Mouse (Mus musculus): ENCODE data around the gene Dap. TPM values are rescaled to one million over a fixed set of nuclear protein-coding genes. Genes with fewer than 3 reads are reported as not detected.

The Dap gene
- polyA plus RNA-seq (2012; ENCODE audit: insufficient read depth, insufficient read length, low replicate concordance, missing spikeins), result not detected in 2 replicates

DNA sequence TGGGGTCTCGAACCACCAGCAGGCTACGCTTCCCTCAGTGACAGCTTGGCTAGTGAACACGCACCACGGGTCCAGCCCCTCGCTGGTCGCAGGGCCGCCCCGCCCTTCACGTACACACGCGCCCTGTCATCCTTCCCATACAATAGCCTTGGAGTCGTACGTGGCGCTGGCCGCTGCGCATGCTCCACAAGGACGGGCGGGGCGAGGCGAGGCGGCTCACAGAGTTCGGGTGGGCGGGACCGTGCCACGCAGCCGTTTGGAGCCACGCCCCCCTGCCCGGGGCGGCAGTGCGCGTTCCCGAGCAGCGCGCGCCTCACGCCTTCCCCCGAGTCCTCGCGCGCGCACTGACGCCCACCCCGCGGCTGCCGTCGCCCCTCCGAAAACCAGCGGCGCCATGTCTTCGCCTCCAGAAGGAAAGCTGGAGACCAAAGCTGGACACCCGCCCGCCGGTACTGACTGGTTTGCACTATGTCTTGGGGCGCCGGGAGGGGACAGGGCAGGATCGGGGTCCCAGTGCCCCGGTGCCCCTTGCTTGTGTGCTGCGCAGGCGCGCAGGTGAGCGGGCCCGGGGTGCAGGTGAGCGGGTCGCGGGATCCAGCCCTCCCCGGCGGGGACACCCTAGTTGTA lies at the start of gene Dap:
Dap (plus strand) TSS at position 180 of the 627 bp plus-strand sequence.
- peak; percentile 47 for TF ChIP-seq POLR2A (IDR thresholded peaks at IDR 0.05; ENCODE audit: insufficient read depth, low read depth, low read length)
- TF ChIP-seq CTCF (IDR thresholded peaks at IDR 0.05; ENCODE audit: insufficient read depth, low read depth, low read length), result no peak
- WGBS, result under 1% methylated on average over 66 of the region's 67 CpGs
- peak within 1 kb of the TSS; percentile 47 for H3K27ac ChIP-seq (ENCODE audit: insufficient read depth, low read depth, low read length)
- peak within 1 kb of the TSS; percentile 79 for H3K4me3 ChIP-seq (ENCODE audit: insufficient read depth, low read depth, low read length)
- H3K4me1 ChIP-seq (ENCODE audit: control insufficient read depth, insufficient read depth, low read length), result no peaks in the 10 kb centered on the region

DNA sequence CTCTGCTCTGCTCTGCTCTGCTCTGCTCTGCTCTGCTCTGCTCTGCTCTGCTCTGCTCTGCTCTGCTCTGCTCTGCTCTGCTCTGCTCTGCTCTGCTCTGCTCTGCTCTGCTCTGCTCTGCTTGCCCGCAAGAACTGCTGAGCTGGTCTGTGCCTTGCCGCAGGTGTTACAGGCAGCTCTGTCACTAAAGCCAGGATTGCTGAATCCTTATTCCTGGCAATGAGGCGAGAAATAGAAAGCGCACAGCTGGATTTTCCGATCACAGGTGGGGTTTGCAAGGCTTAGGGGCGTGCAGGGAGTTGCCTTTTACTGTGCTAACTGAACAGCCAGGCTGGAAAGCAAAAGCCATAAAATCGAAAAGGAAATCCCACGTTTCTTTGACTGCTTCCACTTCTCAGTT lies 47.5 kb upstream of the Dap start:
- H3K4me3 ChIP-seq (ENCODE audit: insufficient read depth, low read depth, low read length), result no peak overlapping the region
- H3K4me1 ChIP-seq (ENCODE audit: control insufficient read depth, insufficient read depth, low read length), result no peaks in the 10 kb centered on the region
- TF ChIP-seq CTCF (IDR thresholded peaks at IDR 0.05; ENCODE audit: insufficient read depth, low read depth, low read length) (no peak), POLR2A (IDR thresholded peaks at IDR 0.05; ENCODE audit: insufficient read depth, low read depth, low read length) (no peak)
- WGBS, result 46% methylated on average over 8 of the region's 8 CpGs
- no peak overlapping the region for H3K27ac ChIP-seq (ENCODE audit: insufficient read depth, low read depth, low read length)

DNA sequence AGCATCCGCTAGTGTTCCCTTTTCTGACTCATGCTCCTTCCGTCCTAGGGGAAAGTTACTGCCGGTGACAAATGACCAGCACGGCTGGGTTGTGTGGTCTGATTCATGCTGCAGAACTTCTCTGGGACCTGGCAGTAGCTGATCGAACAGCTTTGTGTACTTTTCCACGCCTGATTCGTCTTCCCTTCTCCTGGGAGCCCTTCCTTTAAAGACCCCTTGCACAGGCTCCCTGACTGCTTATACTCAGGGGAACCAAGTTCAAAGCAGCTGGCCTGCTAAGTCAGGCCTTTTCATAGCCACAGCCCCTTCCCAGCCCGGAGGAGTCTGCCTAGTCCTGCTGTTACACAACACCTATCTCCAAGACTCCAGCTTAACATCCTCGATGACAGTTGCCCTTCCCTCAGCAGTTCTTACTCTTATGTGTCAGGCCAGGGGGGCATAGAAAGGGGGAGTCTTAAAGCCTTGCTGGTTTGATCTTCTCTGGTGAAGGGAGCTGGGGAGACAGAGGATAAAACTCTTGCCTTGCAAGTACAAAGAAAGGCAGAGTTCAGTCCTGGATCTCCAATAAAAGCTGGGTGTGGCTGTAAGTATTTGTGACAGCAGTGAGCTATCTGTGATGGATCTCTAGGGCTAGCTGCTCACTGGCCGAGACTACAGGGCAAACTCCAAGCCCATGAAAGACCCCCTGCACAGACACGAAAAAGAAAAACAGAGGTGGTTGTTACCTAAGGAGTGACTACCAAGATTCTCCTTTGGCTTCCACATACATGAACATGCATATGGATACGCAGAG lies 39.3 kb upstream of the Dap start:
- TF ChIP-seq POLR2A (IDR thresholded peaks at IDR 0.05; ENCODE audit: insufficient read depth, low read depth, low read length) (no peak), CTCF (IDR thresholded peaks at IDR 0.05; ENCODE audit: insufficient read depth, low read depth, low read length) (no peak)
- H3K4me3 ChIP-seq (ENCODE audit: insufficient read depth, low read depth, low read length), result no peak overlapping the region
- 81% methylated on average over 12 of the region's 12 CpGs for WGBS

DNA sequence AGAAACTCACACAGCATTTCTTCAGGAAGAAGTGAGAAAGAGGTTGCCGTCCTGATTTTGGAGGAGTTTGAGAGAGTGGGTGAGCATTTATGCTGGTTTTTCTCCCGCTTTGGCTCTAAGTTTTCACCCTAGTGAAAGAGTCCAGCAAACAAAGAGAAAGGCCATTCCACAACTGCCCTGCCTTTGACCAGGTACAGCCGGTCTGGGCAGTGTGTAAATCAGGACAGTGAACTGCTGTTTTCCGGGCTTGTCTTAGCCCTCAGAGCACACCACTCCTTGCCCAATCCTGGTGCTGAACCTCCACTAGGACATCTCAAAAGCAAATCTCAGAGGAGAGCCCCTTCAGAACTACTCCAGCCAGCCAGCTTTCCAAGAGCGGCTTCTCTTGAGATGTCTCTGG lies 38.6 kb upstream of the Dap start:
- 91% methylated on average over 5 of the region's 5 CpGs for WGBS
- TF ChIP-seq CTCF (IDR thresholded peaks at IDR 0.05; ENCODE audit: insufficient read depth, low read depth, low read length), result no peak
- no peak for TF ChIP-seq POLR2A (IDR thresholded peaks at IDR 0.05; ENCODE audit: insufficient read depth, low read depth, low read length)
- 0 out of 2 replicates have a peak, but pooled peaks cover 3% of the 10 kb centered on the region for H3K4me1 ChIP-seq (ENCODE audit: control insufficient read depth, insufficient read depth, low read length)
- H3K4me3 ChIP-seq (ENCODE audit: insufficient read depth, low read depth, low read length), result no peak overlapping the region
- H3K27ac ChIP-seq (ENCODE audit: insufficient read depth, low read depth, low read length), result no peak overlapping the region

More for the DNA sequence above, 39.3 kb upstream of the Dap start:
- no peak overlapping the region for H3K27ac ChIP-seq (ENCODE audit: insufficient read depth, low read depth, low read length)
- H3K4me1 ChIP-seq (ENCODE audit: control insufficient read depth, insufficient read depth, low read length), result 0 out of 2 replicates have a peak, but pooled peaks cover 3% of the 10 kb centered on the region

DNA sequence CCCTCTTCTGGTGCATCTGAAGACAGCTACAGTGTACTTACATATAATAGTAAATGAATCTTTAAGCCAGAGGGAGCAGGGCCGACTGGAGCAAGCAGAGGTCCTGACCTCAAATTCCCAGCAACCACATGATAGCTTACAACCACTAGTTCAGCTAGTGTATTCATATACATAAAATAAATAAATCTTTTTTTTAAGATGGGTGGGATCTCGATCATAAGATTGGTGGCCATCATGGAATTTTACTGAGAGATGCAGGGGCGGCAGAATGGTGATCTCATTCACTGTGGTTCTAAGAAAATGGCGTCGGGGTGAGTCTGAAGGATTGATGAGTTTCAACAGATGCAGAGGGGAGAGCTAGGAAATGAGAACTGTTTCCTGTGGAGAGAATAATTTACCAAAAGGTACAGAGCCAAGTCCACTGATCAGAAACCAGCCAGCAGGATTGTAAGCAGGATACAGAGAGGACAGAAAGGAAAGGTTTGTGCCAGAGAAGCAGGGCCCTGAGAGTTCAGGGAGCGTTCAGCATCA lies 37.7 kb upstream of the Dap start:
- TF ChIP-seq CTCF (IDR thresholded peaks at IDR 0.05; ENCODE audit: insufficient read depth, low read depth, low read length) (no peak), POLR2A (IDR thresholded peaks at IDR 0.05; ENCODE audit: insufficient read depth, low read depth, low read length) (no peak)
- WGBS, result 88% methylated on average over 6 of the region's 6 CpGs

DNA sequence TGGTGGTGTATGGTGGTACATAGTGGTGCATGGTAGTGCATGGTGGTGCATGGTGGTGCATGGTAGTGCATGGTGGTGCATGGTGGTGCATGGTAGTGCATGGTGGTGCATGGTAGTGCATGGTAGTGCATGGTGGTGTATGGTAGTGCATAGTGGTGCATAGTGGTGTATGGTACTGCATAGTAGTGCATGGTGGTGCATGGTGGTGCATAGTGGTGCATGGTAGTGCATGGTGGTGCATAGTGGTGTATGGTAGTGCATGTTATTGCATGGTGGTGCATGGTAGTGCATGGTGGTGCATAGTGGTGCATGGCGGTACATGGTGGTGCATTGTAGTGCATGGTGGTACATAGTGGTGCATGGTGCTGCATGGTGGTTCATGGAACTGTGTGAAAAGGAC lies 31.6 kb upstream of the Dap start:
- H3K27ac ChIP-seq (ENCODE audit: insufficient read depth, low read depth, low read length), result no peak overlapping the region
- TF ChIP-seq CTCF (IDR thresholded peaks at IDR 0.05; ENCODE audit: insufficient read depth, low read depth, low read length) (no peak), POLR2A (IDR thresholded peaks at IDR 0.05; ENCODE audit: insufficient read depth, low read depth, low read length) (no peak)
- H3K4me3 ChIP-seq (ENCODE audit: insufficient read depth, low read depth, low read length), result no peak overlapping the region
- H3K4me1 ChIP-seq (ENCODE audit: control insufficient read depth, insufficient read depth, low read length), result no peaks in the 10 kb centered on the region
- WGBS, result 93% methylated on average over 1 of the region's 1 CpGs

More for the DNA sequence above, 37.7 kb upstream of the Dap start:
- Histone ChIP-seq H3K4me3 (ENCODE audit: insufficient read depth, low read depth, low read length) (no peak overlapping the region), H3K4me1 (ENCODE audit: control insufficient read depth, insufficient read depth, low read length) (0 out of 2 replicates have a peak, but pooled peaks cover 3% of the 10 kb centered on the region), H3K27ac (ENCODE audit: insufficient read depth, low read depth, low read length) (no peak overlapping the region)

DNA sequence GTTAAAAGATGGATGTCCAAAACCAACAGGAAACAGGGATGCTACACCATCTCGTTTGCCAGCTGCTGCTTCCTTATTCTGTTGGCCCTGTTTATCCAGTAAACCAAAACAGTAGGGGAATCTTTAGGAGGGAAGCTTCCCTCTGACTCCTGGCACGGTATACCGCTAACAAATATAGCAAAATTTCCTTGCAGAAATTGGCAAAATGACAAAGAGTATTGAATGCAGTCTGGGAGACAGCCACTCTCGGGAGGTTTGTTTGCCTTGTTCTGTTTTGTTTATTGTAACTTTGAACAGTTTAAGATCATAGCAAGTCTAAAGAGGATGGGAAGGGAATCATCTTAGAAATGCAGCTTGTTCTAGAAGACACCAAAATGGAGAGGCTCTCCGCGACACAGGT lies 28.3 kb upstream of the Dap start:
- 63% methylated on average over 6 of the region's 6 CpGs for WGBS
- no peaks in the 10 kb centered on the region for H3K4me1 ChIP-seq (ENCODE audit: control insufficient read depth, insufficient read depth, low read length)

DNA sequence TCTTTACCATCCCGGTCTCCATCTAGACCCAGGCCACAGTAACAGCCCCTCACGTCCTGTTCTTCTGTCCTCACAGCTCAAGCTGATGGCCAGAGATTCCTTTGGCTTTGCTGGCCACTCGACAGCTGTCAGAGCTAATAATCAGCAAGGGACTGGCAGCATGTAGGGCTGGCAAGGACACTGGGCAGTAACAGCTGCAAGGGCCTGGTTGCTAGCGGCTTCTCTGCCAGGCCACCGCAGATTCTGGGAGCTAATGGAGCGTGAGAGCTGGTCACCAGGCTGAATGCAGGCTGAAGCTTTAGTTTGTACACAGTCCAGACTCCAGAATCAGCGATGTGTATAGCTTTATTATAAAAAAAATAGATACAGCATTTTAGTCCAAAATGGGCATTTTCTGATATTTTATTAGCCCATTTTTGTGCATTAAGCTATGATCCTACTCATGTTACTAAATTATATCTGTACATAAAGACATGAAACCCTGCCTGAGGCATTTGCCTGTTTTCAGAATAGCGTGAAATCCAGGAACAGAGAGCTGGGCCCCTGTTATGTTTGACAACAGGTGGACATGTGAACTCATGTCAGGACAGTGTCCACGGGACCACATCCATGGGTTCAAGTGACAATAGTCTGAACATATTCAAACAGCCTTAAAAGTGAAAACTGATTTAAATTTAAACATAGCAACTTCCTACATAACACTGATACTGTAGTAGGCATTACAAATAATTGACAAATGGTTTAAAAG lies 16.6 kb upstream of the Dap start:
- Histone ChIP-seq H3K4me3 (ENCODE audit: insufficient read depth, low read depth, low read length) (no peak overlapping the region), H3K4me1 (ENCODE audit: control insufficient read depth, insufficient read depth, low read length) (0 out of 2 replicates have a peak, but pooled peaks cover 2% of the 10 kb centered on the region), H3K27ac (ENCODE audit: insufficient read depth, low read depth, low read length) (no peak overlapping the region)
- TF ChIP-seq POLR2A (IDR thresholded peaks at IDR 0.05; ENCODE audit: insufficient read depth, low read depth, low read length), result no peak
- TF ChIP-seq CTCF (IDR thresholded peaks at IDR 0.05; ENCODE audit: insufficient read depth, low read depth, low read length), result no peak
- 65% methylated on average over 9 of the region's 9 CpGs for WGBS

More for the DNA sequence above, 28.3 kb upstream of the Dap start:
- Histone ChIP-seq H3K4me3 (ENCODE audit: insufficient read depth, low read depth, low read length) (no peak overlapping the region), H3K27ac (ENCODE audit: insufficient read depth, low read depth, low read length) (no peak overlapping the region)
- TF ChIP-seq POLR2A (IDR thresholded peaks at IDR 0.05; ENCODE audit: insufficient read depth, low read depth, low read length), result no peak
- no peak for TF ChIP-seq CTCF (IDR thresholded peaks at IDR 0.05; ENCODE audit: insufficient read depth, low read depth, low read length)

Data from olfactory bulb, adult 2 months (tissue).